Mouse (Mus musculus): ENCODE measurements at regions not wholly inside any gene's neighbourhood (a gene's known extent, or its start where the extent isn't known, plus 50 kb on each side); places are given as distances from the start of the nearest gene placed in this dataset.
"Not testable (repeated sequence)": the region's sequence is repeated elsewhere in the genome, so short reads cannot be mapped to it uniquely, and the experiment has no call there.

- DNase-seq: no peak
- intact Hi-C loops (cut with DNase I; ENCODE audit: low total_unique reads): no loop called here
These were observed 171.5 kb upstream of the A430005L14Rik start for GRCm38 (mm10) chr4:153785564-153785963.

GRCm38 (mm10) chr4:153792307-153792706, 164.7 kb upstream of the A430005L14Rik start:
- DNase-seq: no peak
- intact Hi-C loops (cut with DNase I; ENCODE audit: low total_unique reads): no loop called here

DNA sequence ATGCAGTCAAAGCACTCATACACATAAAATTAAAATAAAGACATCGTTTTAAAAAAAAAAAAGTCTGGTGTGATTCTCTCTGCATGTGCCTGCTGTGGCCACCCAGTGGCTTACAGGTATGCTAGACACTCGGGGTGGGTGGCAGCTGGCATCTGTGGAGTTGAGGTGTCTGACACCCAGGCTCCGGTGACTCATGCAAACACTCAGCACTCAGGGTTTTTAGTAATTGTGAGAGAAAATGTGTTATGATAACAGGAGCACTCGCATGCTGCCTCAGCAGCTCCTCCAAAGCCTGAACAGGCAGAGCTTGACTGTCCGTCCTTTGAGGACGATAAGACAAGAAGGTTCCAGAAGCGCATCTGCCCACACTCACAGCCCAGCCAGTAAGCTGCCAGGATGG, 159.0 kb upstream of the A430005L14Rik start:
- no peak for DNase-seq
- intact Hi-C loops (cut with DNase I; ENCODE audit: low total_unique reads): no loop called here

DNA sequence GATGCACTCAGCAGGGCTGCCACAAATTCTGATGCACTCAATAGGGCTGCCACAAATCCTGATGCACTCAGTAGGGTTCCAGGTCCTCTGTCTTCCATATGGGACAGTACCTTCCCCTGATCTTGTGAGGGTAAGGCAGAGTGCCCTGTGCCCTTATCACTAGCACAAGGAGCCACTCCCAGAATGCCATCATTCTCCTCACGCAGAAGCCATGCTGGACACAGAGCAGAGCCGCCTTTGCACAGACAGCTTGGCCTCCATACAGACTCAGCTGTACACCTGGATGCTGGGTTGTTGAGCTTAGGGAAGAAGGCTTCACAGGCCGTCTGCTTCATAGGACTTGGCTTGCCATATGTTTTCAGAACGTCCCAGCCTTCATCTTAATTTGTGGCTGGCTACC, 151.3 kb upstream of the A430005L14Rik start:
- intact Hi-C loops (cut with DNase I; ENCODE audit: low total_unique reads): no loop called here
- no peak for DNase-seq

- intact Hi-C loops (cut with DNase I; ENCODE audit: low total_unique reads): no loop called here
- DNase-seq: no peak
These were observed 150.8 kb upstream of the A430005L14Rik start for GRCm38 (mm10) chr4:153806180-153806692.

DNA sequence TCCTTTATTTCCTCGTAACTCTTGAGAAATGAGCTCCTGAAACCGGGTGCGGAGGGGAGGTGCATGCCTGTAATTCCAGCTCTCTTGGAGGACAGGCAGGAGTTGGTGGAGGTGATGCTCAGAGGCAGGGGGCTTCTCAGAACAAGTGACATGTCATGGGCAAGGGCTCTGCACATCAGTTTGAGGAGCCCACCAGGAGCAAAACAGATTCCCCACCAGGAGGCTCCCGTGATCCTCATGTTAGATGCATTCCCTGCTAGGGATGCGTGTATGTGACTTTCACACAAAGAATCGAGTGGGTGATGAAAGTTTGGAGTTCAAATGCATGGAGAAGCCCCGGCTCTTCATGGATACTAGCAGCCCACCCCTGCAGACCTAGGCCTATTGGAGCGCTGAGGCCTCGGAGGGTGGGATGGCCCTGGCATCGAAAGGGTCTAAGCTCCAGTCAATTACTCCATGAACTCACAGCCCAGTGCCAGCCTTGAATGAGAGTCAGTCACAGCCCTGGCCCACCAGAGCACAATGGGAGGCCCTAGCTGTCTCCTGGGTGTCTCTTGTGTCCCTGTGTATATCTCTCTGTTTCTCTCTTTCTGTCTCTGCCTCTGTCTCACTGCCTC, 150.1 kb upstream of the A430005L14Rik start:
- intact Hi-C loops (cut with DNase I; ENCODE audit: low total_unique reads): no loop called here
- DNase-seq: no peak

DNA sequence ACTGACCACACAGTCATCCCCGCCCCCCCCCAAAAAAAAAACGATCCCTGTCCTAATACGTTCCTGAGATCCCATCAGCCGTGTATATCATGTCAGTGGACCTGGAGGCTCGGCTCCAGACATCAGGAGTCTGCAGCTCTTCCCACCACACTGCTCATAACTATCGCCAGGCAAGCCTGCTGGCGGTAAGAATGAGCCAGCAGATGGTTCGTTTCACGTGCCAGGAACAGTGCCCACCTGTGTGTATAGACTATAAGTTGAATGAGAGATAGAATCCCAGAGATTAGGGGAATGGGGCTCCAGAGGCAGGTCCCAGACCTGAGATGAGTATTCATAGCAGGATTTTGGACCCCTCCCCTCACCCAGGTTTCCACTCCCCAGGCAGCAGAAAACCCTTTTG, 144.2 kb upstream of the A430005L14Rik start:
- intact Hi-C loops (cut with DNase I; ENCODE audit: low total_unique reads): no loop called here
- no peak for DNase-seq

DNA sequence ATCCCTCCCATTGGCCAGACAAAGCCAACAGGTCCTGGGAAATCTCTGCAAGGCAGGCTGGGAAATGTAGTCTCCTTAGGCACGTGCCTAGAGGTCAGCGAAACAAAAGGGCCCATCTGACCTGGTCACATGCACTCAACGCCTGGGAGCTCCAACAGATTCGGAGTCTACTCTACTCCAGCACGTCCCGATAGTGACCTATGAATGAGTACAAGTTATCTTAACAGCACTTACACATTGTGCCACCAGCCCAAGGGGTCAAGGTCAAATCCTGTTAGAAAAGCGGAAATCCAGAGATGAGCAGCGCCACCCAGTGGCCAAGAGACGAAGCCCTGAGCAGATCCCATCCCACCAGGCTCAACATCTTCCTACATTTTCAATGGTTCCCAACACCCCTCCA, 129.1 kb upstream of the A430005L14Rik start:
- intact Hi-C loops (cut with DNase I; ENCODE audit: low total_unique reads): no loop called here
- no peak for DNase-seq

GRCm38 (mm10) chr4:153829766-153830165, 127.3 kb upstream of the A430005L14Rik start:
- intact Hi-C loops (cut with DNase I; ENCODE audit: low total_unique reads): no loop called here
- DNase-seq: no peak

DNA sequence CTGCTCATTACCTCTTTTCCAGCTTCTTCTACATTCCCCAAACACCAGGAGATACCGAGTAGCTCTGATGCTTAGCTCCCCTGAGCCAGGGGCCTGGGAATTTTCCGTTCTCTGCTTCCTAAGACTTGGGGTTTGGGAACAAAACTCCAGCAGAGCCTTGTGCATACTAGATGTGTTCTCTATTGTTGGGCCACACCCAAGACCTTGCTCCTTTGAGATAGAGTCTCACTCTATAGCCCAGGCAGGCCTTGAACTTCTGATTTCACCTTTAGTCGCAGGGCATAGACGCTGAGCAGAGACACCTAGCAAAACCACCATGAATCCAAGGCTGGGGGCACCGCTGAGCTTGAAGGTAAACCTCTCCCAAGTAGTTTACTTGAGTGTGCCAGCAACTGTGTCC, 126.5 kb upstream of the A430005L14Rik start:
- no peak for DNase-seq
- intact Hi-C loops (cut with DNase I; ENCODE audit: low total_unique reads): no loop called here

- intact Hi-C loops (cut with DNase I; ENCODE audit: low total_unique reads); DNase-seq: not testable (repeated sequence)
These were observed 125.8 kb upstream of the A430005L14Rik start for GRCm38 (mm10) chr4:153831251-153831650.

DNA sequence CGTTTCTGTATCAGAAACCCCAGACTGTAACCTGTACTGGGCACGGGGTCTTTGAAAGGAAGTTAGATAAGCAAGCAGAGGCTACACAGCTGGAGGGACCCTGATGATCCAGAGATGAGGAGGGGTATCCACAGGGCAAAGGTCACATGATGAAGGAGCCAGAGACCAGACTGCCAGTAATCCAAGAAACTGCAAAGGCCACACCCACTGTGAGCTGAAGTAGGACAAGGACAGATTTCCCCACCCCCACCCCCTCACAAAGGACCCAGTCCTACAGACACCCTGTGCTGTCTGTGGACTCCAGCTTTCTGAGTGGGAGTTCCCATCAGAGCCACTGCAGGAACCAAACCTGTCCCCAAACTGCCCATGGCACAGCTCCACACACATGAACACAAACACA, 124.9 kb upstream of the A430005L14Rik start:
- intact Hi-C loops (cut with DNase I; ENCODE audit: low total_unique reads): no loop called here
- no peak for DNase-seq

DNA sequence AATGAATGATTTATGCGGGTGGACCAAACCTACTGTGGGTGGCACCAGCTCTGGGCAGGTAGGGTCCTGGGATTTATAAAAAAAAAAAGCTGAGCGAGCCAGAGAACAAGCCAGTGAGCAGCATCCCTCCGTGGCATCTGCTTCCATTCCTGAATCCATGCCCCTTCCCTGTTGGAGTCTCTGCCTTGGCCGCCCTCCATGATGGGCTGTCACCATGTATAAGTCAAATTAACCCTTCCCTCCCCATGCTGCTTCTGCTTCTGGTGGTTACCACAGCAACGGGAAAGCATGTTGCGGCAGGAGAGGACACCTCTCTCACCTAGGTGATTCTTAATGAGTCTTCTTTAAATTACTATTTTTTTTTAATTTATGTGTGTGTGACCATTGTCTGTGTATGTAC, 112.3 kb upstream of the A430005L14Rik start:
- intact Hi-C loops (cut with DNase I; ENCODE audit: low total_unique reads): no loop called here
- DNase-seq: no peak

GRCm38 (mm10) chr4:153848274-153848673, 108.8 kb upstream of the A430005L14Rik start:
- DNase-seq: no peak
- intact Hi-C loops (cut with DNase I; ENCODE audit: low total_unique reads): no loop called here

- DNase-seq: no peak
- intact Hi-C loops (cut with DNase I; ENCODE audit: low total_unique reads): no loop called here
These were observed 106.9 kb upstream of the A430005L14Rik start for GRCm38 (mm10) chr4:153850186-153850585.

GRCm38 (mm10) chr4:153854084-153854747, 102.8 kb upstream of the A430005L14Rik start:
- intact Hi-C loops (cut with DNase I; ENCODE audit: low total_unique reads): no loop called here
- DNase-seq: no peak

GRCm38 (mm10) chr4:153854748-153855092, 102.3 kb upstream of the A430005L14Rik start:
- intact Hi-C loops (cut with DNase I; ENCODE audit: low total_unique reads): no loop called here
- DNase-seq: no peak

DNA sequence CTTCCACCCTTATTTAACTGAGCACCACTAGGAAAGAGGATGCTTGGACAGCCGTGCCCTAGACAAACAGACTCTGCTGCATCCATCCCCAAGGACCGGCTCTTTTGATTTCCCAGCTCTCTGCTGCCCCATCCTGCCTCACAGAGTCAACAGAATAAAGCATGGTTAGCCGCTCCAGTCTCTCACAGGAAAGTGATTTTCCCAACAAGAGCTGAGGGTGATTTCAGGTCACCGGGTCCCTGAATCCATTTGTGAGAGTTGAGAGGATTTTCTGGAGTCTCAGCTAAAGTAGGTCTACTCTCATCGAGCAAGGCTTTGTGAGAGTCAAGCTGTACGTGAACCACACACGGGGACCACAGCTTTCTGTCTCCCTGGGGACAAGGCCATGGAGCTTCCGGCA, 95.6 kb upstream of the A430005L14Rik start:
- no peak for DNase-seq
- intact Hi-C loops (cut with DNase I; ENCODE audit: low total_unique reads): no loop called here

- intact Hi-C loops (cut with DNase I; ENCODE audit: low total_unique reads): no loop called here
- DNase-seq: no peak
These were observed 94.8 kb upstream of the A430005L14Rik start for GRCm38 (mm10) chr4:153862121-153862660.

DNA sequence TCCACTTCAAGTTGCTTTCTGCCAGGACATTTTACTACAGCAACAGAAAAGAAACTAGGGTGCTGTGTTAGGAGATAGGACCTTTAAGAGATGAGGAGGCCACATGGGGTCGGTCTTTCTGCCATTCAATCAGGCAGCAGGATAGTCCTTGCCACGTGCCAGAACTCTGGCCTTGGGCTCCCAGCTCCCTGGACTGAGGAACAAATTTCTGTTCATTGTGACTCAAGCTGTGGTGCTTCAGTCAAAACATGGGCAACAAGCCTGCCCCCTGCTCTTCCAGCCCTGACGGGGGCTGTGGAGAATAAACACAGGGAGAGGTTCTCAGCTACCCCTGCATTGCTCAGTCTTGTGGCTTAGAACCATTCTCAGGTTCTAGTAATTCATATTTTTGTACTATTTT, 84.7 kb upstream of the A430005L14Rik start:
- intact Hi-C loops (cut with DNase I; ENCODE audit: low total_unique reads): no loop called here
- DNase-seq: no peak

DNA sequence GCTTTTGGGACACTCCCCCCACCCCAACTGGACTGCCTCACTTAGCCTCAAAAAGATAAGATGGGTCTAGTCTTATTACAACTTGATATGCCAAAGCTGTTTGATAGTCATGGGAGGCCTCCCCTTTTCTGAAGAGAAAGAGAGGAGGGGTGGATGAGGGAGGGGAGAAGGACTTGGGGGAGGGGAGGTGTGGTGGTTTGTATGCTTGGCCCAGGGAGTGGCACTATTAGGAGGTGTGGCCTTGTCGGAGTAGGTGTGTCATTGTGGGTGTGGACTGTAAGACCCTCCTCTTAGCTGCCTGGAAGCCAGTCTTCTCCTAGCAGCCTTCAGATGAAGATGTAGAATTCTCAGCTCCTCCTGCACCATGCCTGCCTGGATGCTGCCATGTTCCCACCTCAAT, 82.0 kb upstream of the A430005L14Rik start:
- intact Hi-C loops (cut with DNase I; ENCODE audit: low total_unique reads); DNase-seq: not testable (repeated sequence)
